Mouse (Mus musculus): ENCODE data around the gene Trib3. TPM values are rescaled to one million over a fixed set of nuclear protein-coding genes. Genes with fewer than 3 reads are reported as not detected.
"Not testable (repeated sequence)": the region's sequence is repeated elsewhere in the genome, so short reads cannot be mapped to it uniquely, and the experiment has no call there.

Gene Trib3
- polyA plus RNA-seq, 1 experiment = not detected

DNA sequence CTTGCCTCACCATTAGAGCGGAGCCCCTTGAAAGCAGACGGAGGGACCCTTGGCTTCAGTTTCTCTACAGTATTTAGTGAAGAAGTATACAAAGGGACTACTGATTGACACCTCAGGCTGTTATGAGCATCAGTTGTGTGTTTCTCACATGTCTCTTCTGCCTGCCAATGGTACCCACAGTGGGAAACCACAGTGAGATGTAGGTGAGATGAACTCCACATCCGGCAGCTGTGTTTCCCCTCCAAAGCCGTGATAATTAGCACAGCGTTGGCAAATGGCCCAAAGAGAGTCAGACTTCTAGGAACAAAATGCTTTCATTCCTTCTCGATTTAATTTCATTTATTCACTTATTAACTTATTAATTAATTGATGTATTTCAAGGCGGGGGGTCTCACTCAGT lies 28.3 kb upstream of the Trib3 start:
- H3K27ac ChIP-seq (ENCODE audit: insufficient read depth, low read depth, low read length) = no peak overlapping the region
- WGBS = 50% methylated on average over 7 of the region's 7 CpGs
- peaks cover 27% of the 10 kb centered on the region for H3K4me1 ChIP-seq (ENCODE audit: control insufficient read depth, insufficient read depth, low read length)
- no peak overlapping the region for H3K4me3 ChIP-seq (ENCODE audit: insufficient read depth, low read depth, low read length)
- no peak for TF ChIP-seq CTCF (IDR thresholded peaks at IDR 0.05; ENCODE audit: insufficient read depth, low read depth, low read length)
- no peak for TF ChIP-seq POLR2A (IDR thresholded peaks at IDR 0.05; ENCODE audit: insufficient read depth, low read depth, low read length)

- H3K27ac ChIP-seq (ENCODE audit: insufficient read depth, low read depth, low read length) = no peak overlapping the region
- 0 out of 2 replicates have a peak, but pooled peaks cover 8% of the 10 kb centered on the region for H3K4me1 ChIP-seq (ENCODE audit: control insufficient read depth, insufficient read depth, low read length)
- H3K4me3 ChIP-seq (ENCODE audit: insufficient read depth, low read depth, low read length) = no peak overlapping the region
- peak; percentile 66 for TF ChIP-seq CTCF (IDR thresholded peaks at IDR 0.05; ENCODE audit: insufficient read depth, low read depth, low read length)
- no peak for TF ChIP-seq POLR2A (IDR thresholded peaks at IDR 0.05; ENCODE audit: insufficient read depth, low read depth, low read length)
- 34% methylated on average over 14 of the region's 14 CpGs for WGBS
Measured at GRCm38 (mm10) chr2:152368532-152369140, 24.8 kb upstream of the Trib3 start.

DNA sequence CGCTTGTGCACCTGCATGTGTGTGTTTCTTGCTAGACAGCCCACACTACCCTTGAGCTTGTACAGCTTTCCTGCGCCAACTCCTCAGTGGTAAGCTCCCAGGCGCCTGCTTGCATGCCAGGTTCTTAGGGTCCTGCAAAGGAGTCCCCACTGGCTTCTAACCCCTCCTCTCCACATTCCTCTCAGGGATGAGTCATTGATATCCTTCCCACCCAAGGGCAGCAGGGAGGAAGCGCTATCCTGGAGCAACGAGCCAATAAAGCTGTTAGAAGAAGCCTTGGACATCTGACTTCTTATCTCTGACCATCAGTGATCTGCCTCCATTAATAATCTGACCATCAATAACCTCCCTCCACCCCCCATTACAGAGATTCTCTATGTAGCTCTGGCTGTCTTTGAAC lies 24.1 kb upstream of the Trib3 start:
- 0 out of 2 replicates have a peak, but pooled peaks cover 8% of the 10 kb centered on the region for H3K4me1 ChIP-seq (ENCODE audit: control insufficient read depth, insufficient read depth, low read length)
- WGBS = 71% methylated on average over 5 of the region's 5 CpGs
- no peak overlapping the region for H3K4me3 ChIP-seq (ENCODE audit: insufficient read depth, low read depth, low read length)
- H3K27ac ChIP-seq (ENCODE audit: insufficient read depth, low read depth, low read length) = no peak overlapping the region
- TF ChIP-seq CTCF (IDR thresholded peaks at IDR 0.05; ENCODE audit: insufficient read depth, low read depth, low read length) (no peak), POLR2A (IDR thresholded peaks at IDR 0.05; ENCODE audit: insufficient read depth, low read depth, low read length) (no peak)

DNA sequence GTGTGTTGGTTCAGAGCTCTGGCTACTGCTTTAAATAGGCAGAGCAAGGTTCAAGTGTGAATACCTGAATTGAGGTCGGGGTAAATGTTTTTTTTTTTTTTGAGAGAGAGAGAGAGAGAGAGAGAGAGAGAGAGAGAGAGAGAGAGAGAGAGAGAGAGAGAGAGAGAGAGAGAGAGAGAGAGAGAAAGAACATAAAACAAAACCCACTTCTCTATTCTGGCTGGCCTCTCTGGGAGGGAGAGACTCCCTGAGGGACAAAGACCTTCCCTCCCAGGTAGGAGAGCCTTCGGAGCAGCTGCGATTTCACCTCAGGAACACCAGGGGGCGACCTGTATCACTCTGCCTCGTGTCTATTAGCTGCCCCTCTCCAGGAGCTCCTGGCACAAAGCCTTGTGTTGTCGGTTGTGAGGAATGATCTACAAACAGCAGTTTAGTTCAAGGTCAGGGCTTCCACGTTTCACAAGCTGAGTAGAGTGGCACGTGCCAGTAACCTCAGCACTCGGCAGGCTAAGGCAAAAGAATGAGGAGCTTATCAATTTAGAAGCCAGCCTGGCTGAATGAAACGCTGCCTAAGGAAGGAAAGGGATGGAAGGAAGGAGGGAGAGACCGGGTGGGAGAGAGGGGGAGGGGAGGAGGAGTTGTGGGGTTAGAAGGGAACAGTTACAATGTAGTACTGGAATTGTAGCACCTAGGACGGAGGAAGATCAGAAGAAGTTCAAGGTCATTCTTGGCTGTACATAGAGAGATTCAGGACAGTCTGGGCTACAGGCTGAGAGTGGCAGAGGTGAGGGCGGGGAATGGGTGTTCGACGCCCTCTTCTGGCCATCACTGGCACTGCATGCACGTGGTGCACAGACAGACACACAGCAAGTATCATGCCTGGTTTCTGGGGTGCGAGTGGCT lies 19.7 kb upstream of the Trib3 start:
- Histone ChIP-seq H3K27ac (ENCODE audit: insufficient read depth, low read depth, low read length) (no peak overlapping the region), H3K4me3 (ENCODE audit: insufficient read depth, low read depth, low read length) (no peak overlapping the region), H3K4me1 (ENCODE audit: control insufficient read depth, insufficient read depth, low read length) (peaks cover 9% of the 10 kb centered on the region; the same call in 1 of the 2 replicates)
- TF ChIP-seq POLR2A (IDR thresholded peaks at IDR 0.05; ENCODE audit: insufficient read depth, low read depth, low read length) (no peak), CTCF (IDR thresholded peaks at IDR 0.05; ENCODE audit: insufficient read depth, low read depth, low read length) (peak; percentile 66)
- WGBS = 7% methylated on average over 17 of the region's 17 CpGs

- 87% methylated on average over 8 of the region's 8 CpGs for WGBS
- TF ChIP-seq CTCF (IDR thresholded peaks at IDR 0.05; ENCODE audit: insufficient read depth, low read depth, low read length) (no peak), POLR2A (IDR thresholded peaks at IDR 0.05; ENCODE audit: insufficient read depth, low read depth, low read length) (no peak)
- no peak overlapping the region for H3K27ac ChIP-seq (ENCODE audit: insufficient read depth, low read depth, low read length)
- H3K4me1 ChIP-seq (ENCODE audit: control insufficient read depth, insufficient read depth, low read length) = peaks cover 9% of the 10 kb centered on the region; the same call in 1 of the 2 replicates
- no peak overlapping the region for H3K4me3 ChIP-seq (ENCODE audit: insufficient read depth, low read depth, low read length)
Measured at GRCm38 (mm10) chr2:152361193-152361592, 17.4 kb upstream of the Trib3 start.

DNA sequence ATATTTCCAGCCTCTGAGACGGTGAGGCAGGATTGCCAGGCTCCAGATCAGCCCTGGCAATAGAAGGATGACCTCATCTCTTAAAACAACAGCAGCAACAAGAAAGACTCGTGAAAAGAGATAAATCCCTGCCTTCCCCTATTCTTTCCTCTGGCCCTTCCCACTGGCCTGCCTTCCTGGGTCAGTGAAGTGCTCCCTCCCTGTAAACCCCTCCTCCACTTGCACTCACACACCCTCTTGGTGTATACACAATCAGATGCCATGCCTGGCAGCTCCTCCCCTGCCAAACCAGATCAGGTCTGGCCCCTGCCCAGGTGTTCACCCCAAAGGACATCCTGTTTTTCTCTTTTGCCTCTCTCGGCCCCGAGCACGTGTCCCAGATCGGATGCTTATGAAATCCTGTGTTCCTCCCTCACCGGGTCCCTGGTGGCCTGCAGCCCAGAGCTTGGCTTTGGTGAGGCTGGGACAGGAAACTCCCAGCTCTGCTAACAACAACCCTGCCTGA lies 16.5 kb upstream of the Trib3 start:
- Histone ChIP-seq H3K4me3 (ENCODE audit: insufficient read depth, low read depth, low read length) (no peak overlapping the region), H3K27ac (ENCODE audit: insufficient read depth, low read depth, low read length) (no peak overlapping the region), H3K4me1 (ENCODE audit: control insufficient read depth, insufficient read depth, low read length) (peaks cover 9% of the 10 kb centered on the region; the same call in 1 of the 2 replicates)
- WGBS = 60% methylated on average over 7 of the region's 7 CpGs
- TF ChIP-seq CTCF (IDR thresholded peaks at IDR 0.05; ENCODE audit: insufficient read depth, low read depth, low read length) (no peak), POLR2A (IDR thresholded peaks at IDR 0.05; ENCODE audit: insufficient read depth, low read depth, low read length) (no peak)

DNA sequence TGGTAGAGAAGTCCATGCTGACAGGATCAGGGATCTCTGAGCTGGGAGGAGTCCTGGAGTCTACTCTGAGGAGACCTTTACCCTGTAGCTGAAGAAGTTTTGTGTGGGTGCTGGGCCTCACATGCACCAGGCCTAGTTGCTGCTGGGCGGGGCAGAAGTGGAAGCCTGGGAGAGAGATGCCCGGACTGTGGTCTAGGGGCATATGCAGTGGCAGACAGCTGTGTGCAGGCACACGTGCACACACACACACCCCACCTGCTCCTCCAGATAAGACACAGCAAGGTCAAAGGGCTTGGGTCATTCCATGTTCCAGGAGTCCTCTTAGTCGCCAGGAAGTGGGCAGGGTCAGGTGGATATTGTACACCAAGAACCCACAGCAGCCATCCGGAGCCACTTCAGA lies 15.8 kb upstream of the Trib3 start:
- WGBS = 90% methylated on average over 5 of the region's 5 CpGs
- H3K27ac ChIP-seq (ENCODE audit: insufficient read depth, low read depth, low read length) = no peak overlapping the region
- H3K4me3 ChIP-seq (ENCODE audit: insufficient read depth, low read depth, low read length) = no peak overlapping the region
- peaks cover 9% of the 10 kb centered on the region; the same call in 1 of the 2 replicates for H3K4me1 ChIP-seq (ENCODE audit: control insufficient read depth, insufficient read depth, low read length)
- TF ChIP-seq POLR2A (IDR thresholded peaks at IDR 0.05; ENCODE audit: insufficient read depth, low read depth, low read length) (no peak), CTCF (IDR thresholded peaks at IDR 0.05; ENCODE audit: insufficient read depth, low read depth, low read length) (no peak)

- not testable (repeated sequence) for H3K27ac ChIP-seq (ENCODE audit: insufficient read depth, low read depth, low read length); H3K4me3 ChIP-seq (ENCODE audit: insufficient read depth, low read depth, low read length); H3K4me1 ChIP-seq (ENCODE audit: control insufficient read depth, insufficient read depth, low read length)
- 81% methylated on average over 5 of the region's 5 CpGs for WGBS
Measured at GRCm38 (mm10) chr2:152358977-152359376, 15.1 kb upstream of the Trib3 start.

- Histone ChIP-seq H3K27ac (ENCODE audit: insufficient read depth, low read depth, low read length) (no peak overlapping the region), H3K4me3 (ENCODE audit: insufficient read depth, low read depth, low read length) (no peak overlapping the region), H3K4me1 (ENCODE audit: control insufficient read depth, insufficient read depth, low read length) (peaks cover 3% of the 10 kb centered on the region; the same call in 1 of the 2 replicates)
- TF ChIP-seq CTCF (IDR thresholded peaks at IDR 0.05; ENCODE audit: insufficient read depth, low read depth, low read length) (no peak), POLR2A (IDR thresholded peaks at IDR 0.05; ENCODE audit: insufficient read depth, low read depth, low read length) (no peak)
- WGBS = 89% methylated on average over 3 of the region's 3 CpGs
Measured at GRCm38 (mm10) chr2:152357254-152357653, 13.4 kb upstream of the Trib3 start.
